Mouse (Mus musculus) midbrain, embryonic 10.5 days (tissue): ENCODE data around the gene Rcc1l. TPM values are rescaled to one million over a fixed set of nuclear protein-coding genes. Genes with fewer than 3 reads are reported as not detected.

Experiments
- DNase-seq: peaks from one replicate; pipeline ENCODE4 v3.0.0-alpha.2; 2017; ENCODE audit warnings: low spot score
- H3K27ac ChIP-seq: fragments of 300-500 bp; sonication (generic); replicated peaks from 2 replicates; pipeline ENCODE4 v1.5.1; 2016; ENCODE audit warnings: mild to moderate bottlenecking
- H3K27me3 ChIP-seq: fragments of 300-500 bp; sonication (generic); 2 replicates; pipeline ENCODE4 v1.6.1; 2016; ENCODE audit warnings: low read depth, mild to moderate bottlenecking; ENCODE audit not compliant: poor library complexity, severe bottlenecking
- H3K36me3 ChIP-seq: fragments of 300-500 bp; sonication (generic); 2 replicates; pipeline ENCODE4 v1.6.1; 2016; ENCODE audit warnings: mild to moderate bottlenecking, moderate library complexity
- H3K4me1 ChIP-seq: fragments of 300-500 bp; sonication (generic); 2 replicates; pipeline ENCODE4 v1.6.1; 2016
- H3K4me3 ChIP-seq: fragments of 300-500 bp; sonication (generic); 2 replicates; pipeline ENCODE4 v1.5.1; 2016; ENCODE audit warnings: mild to moderate bottlenecking, moderate library complexity
- H3K9me3 ChIP-seq: fragments of 300-500 bp; sonication (generic); replicated peaks from 2 replicates; pipeline ENCODE4 v1.6.1; 2016; ENCODE audit warnings: mild to moderate bottlenecking
- WGBS: fragments of 180-500 bp; shearing (Covaris S2); methylation state at CpG from one replicate; pipeline ENCODE4 v1.1.7; 2016; 5-methylcytosine and 5-hydroxymethylcytosine counted together
- polyA plus RNA-seq: library from polyadenylated mRNA; unstranded; fragments of >200 nt; fragmentation: Nextera tagmentation; extraction: Ambion mirVana; gene quantifications from 2 replicates; pipeline ENCODE4 v1.2.1, GENCODE M21; 2016

Gene Rcc1l
- polyA plus RNA-seq, 1 experiment from 2014 or later, result 38.0 TPM

GRCm38 (mm10) chr5:134121893-134122259, 54.7 kb downstream of the Rcc1l start:
- 81% methylated on average over 4 of the region's 4 CpGs for WGBS
- peaks cover 17% of the 10 kb centered on the region for H3K4me1 ChIP-seq
- H3K4me3 ChIP-seq, result no peak overlapping the region
- H3K36me3 ChIP-seq, result peaks cover 26% of the 10 kb centered on the region
- H3K27ac ChIP-seq, result no peak overlapping the region
- peaks cover 3% of the 10 kb centered on the region for H3K9me3 ChIP-seq
- H3K27me3 ChIP-seq, result no peaks in the 10 kb centered on the region
- no peak for DNase-seq

DNA sequence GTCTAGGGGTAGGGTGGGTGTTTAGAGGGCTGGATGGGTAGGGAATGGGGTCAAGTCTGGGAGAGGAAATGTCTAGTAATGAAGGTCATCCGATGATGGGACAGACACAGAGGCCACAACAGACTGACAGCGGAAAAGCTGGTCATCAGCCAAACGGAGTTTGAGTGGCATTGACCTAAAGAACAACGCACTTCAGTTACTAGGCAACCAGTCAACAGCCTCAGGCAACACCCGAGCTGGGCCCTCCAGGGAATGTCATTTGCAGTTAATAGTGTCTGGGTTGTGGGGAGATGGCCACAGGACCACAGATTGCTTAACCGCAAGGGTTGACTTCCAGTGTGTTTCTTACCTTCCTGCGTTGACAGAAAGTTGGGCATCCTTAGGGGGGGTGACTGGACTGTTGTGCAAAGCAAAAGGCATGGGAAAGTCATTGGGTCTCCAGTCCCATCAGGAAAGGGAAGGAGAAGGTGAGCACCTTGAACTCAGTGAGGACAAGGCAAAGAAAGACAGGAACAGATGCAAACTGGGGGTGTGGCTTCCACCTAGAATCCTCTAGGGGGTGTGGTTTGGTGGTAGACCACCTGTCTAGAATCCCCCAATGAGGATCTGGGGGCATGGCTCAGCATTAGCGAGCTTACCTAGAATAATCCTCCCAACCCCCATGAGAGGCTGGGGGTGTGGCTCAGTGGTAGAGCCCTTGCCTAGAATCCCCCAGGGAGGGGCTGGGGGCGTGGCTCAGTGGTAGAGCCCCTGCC, 55.3 kb downstream of the Rcc1l start:
- H3K9me3 ChIP-seq, result no peaks in the 10 kb centered on the region
- no peaks in the 10 kb centered on the region for H3K27me3 ChIP-seq
- no peak overlapping the region for H3K27ac ChIP-seq
- DNase-seq, result no peak
- WGBS, result 75% methylated on average over 9 of the region's 9 CpGs
- no peak overlapping the region for H3K4me3 ChIP-seq
- H3K36me3 ChIP-seq, result peaks cover 21% of the 10 kb centered on the region
- peaks cover 17% of the 10 kb centered on the region for H3K4me1 ChIP-seq

- peaks cover 13% of the 10 kb centered on the region for H3K36me3 ChIP-seq
- DNase-seq, result no peak
- no peaks in the 10 kb centered on the region for H3K27me3 ChIP-seq
- no peak overlapping the region for H3K27ac ChIP-seq
- no peaks in the 10 kb centered on the region for H3K9me3 ChIP-seq
- 85% methylated on average over 3 of the region's 3 CpGs for WGBS
- no peak overlapping the region for H3K4me3 ChIP-seq
- H3K4me1 ChIP-seq, result peaks cover 17% of the 10 kb centered on the region
Observed at GRCm38 (mm10) chr5:134120135-134120534, 56.4 kb downstream of the Rcc1l start.

- WGBS, result 71% methylated on average over 10 of the region's 10 CpGs
- no peak for DNase-seq
- Histone ChIP-seq H3K9me3 (no peaks in the 10 kb centered on the region), H3K27ac (0 out of 2 replicates have a peak overlapping the region, but pooled peaks have one; percentile 4), H3K4me1 (peaks cover 17% of the 10 kb centered on the region), H3K27me3 (no peaks in the 10 kb centered on the region), H3K4me3 (no peak overlapping the region), H3K36me3 (peaks cover 13% of the 10 kb centered on the region)
Observed at GRCm38 (mm10) chr5:134119481-134120120, 57.0 kb downstream of the Rcc1l start.

DNA sequence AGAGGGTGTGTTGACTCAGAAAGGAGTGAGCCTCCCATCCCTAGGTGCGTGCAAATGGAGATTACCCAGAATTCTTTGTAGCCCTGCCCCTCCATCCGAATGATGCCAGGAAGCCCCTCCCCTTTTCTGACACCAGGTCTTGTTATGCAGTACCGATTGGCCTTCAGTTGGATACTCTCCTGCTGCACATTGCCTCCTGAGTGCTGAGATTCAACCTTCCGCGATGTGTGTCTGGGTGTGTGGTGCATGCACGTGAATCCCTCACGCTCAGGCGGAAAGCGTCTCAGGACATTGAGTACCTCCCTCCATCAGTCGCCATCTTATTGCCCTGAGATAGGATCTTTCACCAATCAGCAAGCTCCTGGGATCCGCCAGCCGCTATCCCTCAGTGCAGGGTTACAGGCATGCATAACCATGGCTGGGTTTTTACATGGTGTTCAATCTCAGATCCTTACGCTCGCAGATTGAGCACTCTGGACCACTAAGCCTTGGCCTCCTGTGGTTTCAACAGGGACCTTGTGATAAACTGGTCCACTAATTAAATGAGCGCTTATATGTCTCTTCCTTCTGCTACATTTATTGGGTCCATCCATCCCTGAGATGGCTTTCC, 57.7 kb downstream of the Rcc1l start:
- 92% methylated on average over 15 of the region's 15 CpGs for WGBS
- Histone ChIP-seq H3K4me1 (peaks cover 17% of the 10 kb centered on the region), H3K9me3 (no peaks in the 10 kb centered on the region), H3K4me3 (no peak overlapping the region), H3K27me3 (no peaks in the 10 kb centered on the region), H3K27ac (no peak overlapping the region), H3K36me3 (peaks cover 13% of the 10 kb centered on the region)
- DNase-seq, result no peak

GRCm38 (mm10) chr5:134115639-134116259, 60.8 kb downstream of the Rcc1l start:
- WGBS, result 87% methylated on average over 7 of the region's 7 CpGs
- Histone ChIP-seq H3K9me3 (0 out of 2 replicates have a peak, but pooled peaks cover 3% of the 10 kb centered on the region), H3K27ac (no peak overlapping the region), H3K4me1 (0 out of 2 replicates have a peak, but pooled peaks cover 7% of the 10 kb centered on the region), H3K27me3 (no peaks in the 10 kb centered on the region), H3K36me3 (peaks cover 27% of the 10 kb centered on the region), H3K4me3 (no peak overlapping the region)
- DNase-seq, result no peak

DNA sequence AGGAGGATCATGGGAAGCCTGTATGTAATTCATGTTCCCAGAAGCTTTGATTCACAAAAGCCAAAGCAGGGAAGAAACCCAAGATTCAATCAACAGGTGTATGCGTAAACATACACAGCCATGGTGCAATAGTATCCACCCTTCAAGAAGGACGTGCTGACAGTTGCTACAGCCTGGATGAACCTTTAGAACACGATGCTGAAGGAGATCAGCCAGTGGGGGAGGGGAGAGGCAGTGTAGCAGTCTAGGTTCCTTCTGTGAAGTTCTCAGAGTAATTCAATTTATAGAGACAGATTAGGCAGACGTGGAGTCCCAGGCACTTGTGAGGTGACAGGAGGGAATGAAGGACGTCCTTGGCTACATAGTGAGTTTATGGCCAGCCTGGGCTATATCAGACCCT, 61.6 kb downstream of the Rcc1l start:
- no peak for DNase-seq
- Histone ChIP-seq H3K36me3 (peaks cover 28% of the 10 kb centered on the region), H3K27me3 (no peaks in the 10 kb centered on the region), H3K4me3 (no peak overlapping the region), H3K9me3 (0 out of 2 replicates have a peak, but pooled peaks cover 3% of the 10 kb centered on the region), H3K27ac (no peak overlapping the region), H3K4me1 (0 out of 2 replicates have a peak, but pooled peaks cover 7% of the 10 kb centered on the region)
- 88% methylated on average over 5 of the region's 5 CpGs for WGBS

DNA sequence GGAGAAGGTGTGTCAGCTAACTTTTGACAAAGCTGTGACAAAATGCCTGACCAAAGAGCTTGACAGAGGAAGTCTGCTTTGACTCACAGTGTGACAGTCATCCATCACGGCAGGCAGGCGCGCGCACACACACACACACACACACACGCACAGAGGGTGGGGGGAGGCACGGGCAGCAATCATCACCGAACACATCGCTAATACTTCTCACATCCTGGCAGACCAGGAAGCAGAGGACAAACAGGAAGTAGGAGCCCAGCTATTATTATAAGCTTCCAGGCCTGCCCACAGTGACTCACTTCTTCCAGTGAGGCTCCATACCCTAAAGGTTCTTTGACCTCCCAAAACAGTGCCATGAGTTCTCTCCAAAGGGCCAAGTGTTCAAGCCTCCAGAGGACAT, 70.7 kb downstream of the Rcc1l start:
- no peak for DNase-seq
- Histone ChIP-seq H3K9me3 (peaks cover 9% of the 10 kb centered on the region; the same call in 1 of the 2 replicates), H3K27ac (no peak overlapping the region), H3K4me1 (peaks cover 21% of the 10 kb centered on the region), H3K36me3 (peaks cover 33% of the 10 kb centered on the region), H3K4me3 (no peak overlapping the region), H3K27me3 (no peaks in the 10 kb centered on the region)
- WGBS, result 90% methylated on average over 8 of the region's 8 CpGs

DNA sequence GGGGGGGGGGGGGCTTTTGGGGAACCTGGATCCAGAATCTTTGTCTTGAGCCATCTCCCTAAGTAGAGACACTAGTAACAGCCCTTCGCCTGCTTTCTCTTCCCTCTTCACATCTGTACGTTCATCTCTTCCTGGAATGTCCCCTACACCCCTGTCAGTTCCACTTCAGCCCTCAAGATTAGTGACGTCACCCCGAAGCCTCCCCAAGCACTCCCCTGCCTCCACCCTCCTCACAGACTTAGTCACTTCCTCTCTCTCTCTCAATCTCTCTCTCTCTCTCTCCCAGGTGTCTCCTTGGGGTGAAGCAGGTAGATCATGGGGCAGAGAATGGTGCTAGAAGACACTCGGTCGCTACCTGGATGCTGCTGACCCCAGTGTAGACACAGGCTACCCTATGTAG, 73.9 kb downstream of the Rcc1l start:
- Histone ChIP-seq H3K4me1 (peaks cover 41% of the 10 kb centered on the region), H3K27me3 (peaks cover 4% of the 10 kb centered on the region; the same call in 1 of the 2 replicates), H3K4me3 (no peak overlapping the region), H3K36me3 (peaks cover 24% of the 10 kb centered on the region), H3K27ac (0 out of 2 replicates have a peak overlapping the region, but pooled peaks have one; percentile 13), H3K9me3 (peaks cover 5% of the 10 kb centered on the region; the same call in 1 of the 2 replicates)
- DNase-seq, result no peak
- 76% methylated on average over 6 of the region's 6 CpGs for WGBS

DNA sequence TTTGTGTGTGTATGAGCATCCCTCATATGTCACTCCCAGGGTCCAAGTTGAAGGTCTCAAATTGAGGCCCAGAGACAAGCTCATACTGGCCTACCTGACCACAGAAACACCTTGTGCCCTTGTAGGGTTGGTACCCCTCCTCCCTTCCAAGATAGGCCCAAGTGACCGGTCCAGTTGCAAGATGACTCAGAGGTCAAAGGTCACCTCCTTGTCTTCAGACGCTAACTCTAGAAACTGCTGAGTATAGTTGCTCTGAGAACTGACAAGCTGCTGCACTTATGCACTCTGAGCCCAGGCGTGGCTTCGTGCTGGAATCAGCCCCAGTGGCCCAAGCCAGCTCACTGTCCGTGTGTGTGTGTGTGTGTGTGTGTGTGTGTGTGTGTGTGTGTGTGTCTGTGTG, 74.7 kb downstream of the Rcc1l start:
- peak overlapping the region; percentile 84; the same call in 1 of the 2 replicates for H3K4me3 ChIP-seq
- peaks cover 41% of the 10 kb centered on the region for H3K4me1 ChIP-seq
- peaks cover 18% of the 10 kb centered on the region for H3K36me3 ChIP-seq
- WGBS, result 47% methylated on average over 5 of the region's 5 CpGs
- no peaks in the 10 kb centered on the region; the same call in 1 of the 2 replicates for H3K9me3 ChIP-seq
- H3K27me3 ChIP-seq, result peaks cover 4% of the 10 kb centered on the region; the same call in 1 of the 2 replicates
- H3K27ac ChIP-seq, result no peak overlapping the region
- no peak for DNase-seq

DNA sequence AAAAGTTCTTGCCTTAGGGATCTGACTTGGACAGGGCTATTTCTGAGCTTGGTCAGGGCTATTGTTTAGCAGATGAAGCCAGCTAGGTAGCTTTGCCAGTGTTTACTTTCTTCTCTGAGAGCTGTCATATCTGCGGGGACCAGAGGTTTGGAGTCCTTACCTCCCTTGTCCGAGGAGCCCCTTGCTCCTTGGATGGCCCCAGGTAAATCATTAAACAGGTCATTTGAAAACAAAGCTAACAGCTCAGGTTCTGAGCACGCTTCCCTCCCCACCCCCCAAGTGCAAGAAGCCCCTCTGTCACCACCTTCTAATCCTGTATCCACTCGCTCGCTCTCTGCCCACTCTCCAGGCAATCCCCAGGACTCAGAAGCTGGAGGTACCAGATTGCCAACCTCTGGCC, 75.3 kb downstream of the Rcc1l start:
- Histone ChIP-seq H3K36me3 (peaks cover 15% of the 10 kb centered on the region), H3K9me3 (no peaks in the 10 kb centered on the region; the same call in 1 of the 2 replicates), H3K4me1 (peaks cover 41% of the 10 kb centered on the region), H3K27ac (0 out of 2 replicates have a peak overlapping the region, but pooled peaks have one; percentile 13), H3K27me3 (peaks cover 4% of the 10 kb centered on the region; the same call in 1 of the 2 replicates), H3K4me3 (peak overlapping the region; percentile 84)
- DNase-seq, result no peak
- 60% methylated on average over 5 of the region's 5 CpGs for WGBS

DNA sequence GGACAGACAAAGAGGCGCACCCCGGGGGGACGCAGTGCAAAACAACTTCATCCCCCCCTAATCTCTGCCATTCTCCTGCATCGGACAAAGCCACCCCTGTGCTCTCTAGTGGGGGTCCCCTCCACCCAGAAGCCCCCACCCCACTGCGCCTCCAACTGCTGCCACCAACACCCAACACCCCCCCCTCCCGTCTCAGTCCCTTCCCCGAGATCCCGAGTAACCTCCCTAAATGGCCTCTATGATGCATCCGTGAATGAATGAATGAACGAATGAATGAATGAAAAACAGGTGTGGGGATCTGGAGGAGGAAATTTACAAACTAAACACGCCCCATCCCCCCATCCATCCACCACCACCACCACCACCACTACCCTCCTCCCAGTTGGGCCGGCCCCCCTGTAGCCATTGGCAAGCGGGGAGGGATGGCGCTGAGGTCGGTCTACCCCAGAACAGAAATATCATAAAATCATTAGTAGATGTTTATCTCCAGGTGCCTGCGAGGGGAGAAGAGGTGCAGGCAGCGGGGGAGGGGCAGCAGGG, 76.3 kb downstream of the Rcc1l start:
- Histone ChIP-seq H3K27ac (peak overlapping the region; percentile 93), H3K27me3 (peaks cover 4% of the 10 kb centered on the region; the same call in 1 of the 2 replicates), H3K4me1 (peaks cover 41% of the 10 kb centered on the region), H3K9me3 (no peaks in the 10 kb centered on the region), H3K36me3 (peaks cover 5% of the 10 kb centered on the region; the same call in 1 of the 2 replicates), H3K4me3 (peak overlapping the region; percentile 84)
- WGBS, result 4% methylated on average over 17 of the region's 17 CpGs
- DNase-seq, result peak; percentile 17
